Mouse (Mus musculus) embryonic stem cell, embryonic (primary cell): ENCODE measurements around the gene Rnf227.

Experiments used
- CTCF ChIA-PET, 4 experiments: fragments of 300-600 bp in 2 of 4; fragments of 350-600 bp in 2 of 4; sonication (Branson Sonifier 250); formaldehyde crosslinking; loops; one replicate each; lab custom pipeline; 2022; ENCODE audit warnings: inconsistent platforms in 2 of 4; lab: Charles Lee
- POLR2A ChIA-PET, 4 experiments: fragments of 300-600 bp in 2 of 4; fragments of 350-600 bp in 2 of 4; sonication (Branson Sonifier 250); formaldehyde crosslinking; loops; one replicate each; lab custom pipeline; 2022; ENCODE audit warnings: antibody characterized with exemption in 4 of 4, inconsistent platforms in 1 of 4; lab: Charles Lee

Gene Rnf227

DNA sequence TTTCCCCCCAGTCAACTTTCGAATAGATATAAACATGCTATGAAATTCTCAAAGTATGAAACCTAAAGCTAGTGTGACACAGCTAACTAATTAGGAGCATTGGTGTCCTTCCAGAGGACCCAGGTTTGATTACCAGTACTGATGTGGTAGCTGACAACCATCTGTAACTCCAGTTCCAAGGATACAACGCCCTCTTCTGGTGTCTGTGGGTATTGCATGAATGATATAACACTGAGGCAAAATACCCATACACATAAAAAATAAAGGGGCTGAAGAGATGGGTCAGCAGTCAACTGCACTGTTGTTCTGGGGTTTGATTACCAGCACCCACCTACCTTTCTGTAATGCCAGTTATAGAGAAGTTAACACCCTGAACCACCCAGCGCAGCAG is 32.5 kb downstream of the Rnf227 start:
- CTCF ChIA-PET: interaction anchor here in 3 of 4 experiments (0.5 to 2.2 kb wide), 12 partner anchors 9 to 668 kb away, joined by 3 to 8 read pairs (median 4); partner anchors contain the start of genes Cyb5d1 (in 1 of the 3) and Naa38 (in 1 of the 3)

GRCm38 (mm10) chr11:69373223-69373965 is 33.1 kb downstream of the Rnf227 start:
- ChIA-PET POLR2A (interaction anchor here in 3 of 4 experiments (0.8 to 1.8 kb wide), 11 partner anchors 10 to 116 kb away, joined by 3 to 6 read pairs (median 3); partner anchors contain the start of genes Cntrob (in 2 of the 3), Trappc1 (in 2 of the 3), Cyb5d1 (in 1 of the 3) and Naa38 (in 1 of the 3)), CTCF (interaction anchor here in 3 of 4 experiments (0.5 to 2.2 kb wide), 10 partner anchors 10 to 140 kb away, joined by 3 to 8 read pairs (median 5); partner anchors contain the start of genes Cyb5d1 (in 1 of the 3) and Naa38 (in 1 of the 3))

More for the DNA sequence above, 32.5 kb downstream of the Rnf227 start:
- POLR2A ChIA-PET: interaction anchor here in 2 of 4 experiments (0.7 to 1.8 kb wide), 12 partner anchors 8 to 116 kb away, joined by 3 to 6 read pairs (median 3); partner anchors contain the start of genes Cntrob (in 2 of the 2), Trappc1 (in 2 of the 2), Cyb5d1 (in 1 of the 2) and Kcnab3 (in 1 of the 2)

GRCm38 (mm10) chr11:69375646-69376045 is 35.4 kb downstream of the Rnf227 start:
- POLR2A ChIA-PET: interaction anchor here in 3 of 4 experiments (0.5 to 1.4 kb wide), 4 partner anchors 9 to 220 kb away, joined by 3 to 6 read pairs (median 4); partner anchors contain the start of gene Kcnab3 (in 1 of the 3)
- CTCF ChIA-PET: interaction anchor here in 2 of 4 experiments (0.7 to 1.0 kb wide), 2 partner anchors 13 to 138 kb away, joined by 3 to 6 read pairs; no protein-coding TSS in a partner anchor

DNA sequence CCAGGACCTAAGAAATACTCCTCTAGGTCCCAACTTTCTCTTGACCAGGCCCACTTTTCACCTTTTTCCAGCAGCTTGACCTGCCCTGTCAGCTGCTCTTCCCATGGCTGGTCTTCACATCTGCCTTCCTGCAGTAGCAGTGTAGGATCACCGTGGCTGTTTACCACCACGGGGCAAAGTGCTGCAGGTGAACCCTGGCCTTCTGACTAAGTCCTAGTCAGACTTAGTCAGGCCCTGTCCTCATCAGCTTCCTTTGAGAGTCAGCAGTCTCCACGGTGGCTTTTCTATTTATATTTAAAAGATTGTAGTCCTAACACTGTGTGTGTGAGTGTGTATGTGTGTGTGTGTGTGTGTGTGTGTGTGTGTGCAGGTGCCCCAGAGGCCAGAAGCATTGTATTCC is 37.5 kb downstream of the Rnf227 start:
- POLR2A ChIA-PET: interaction anchor here in 1 of 4 experiments (0.6 to 0.8 kb wide), 2 partner anchors 52 to 206 kb away, joined by 3 read pairs; partner anchors contain the start of gene Kcnab3
- CTCF ChIA-PET: interaction anchor here in 3 of 4 experiments (0.6 to 1.2 kb wide), 5 partner anchors 97 to 348 kb away, joined by 3 read pairs; no protein-coding TSS in a partner anchor

DNA sequence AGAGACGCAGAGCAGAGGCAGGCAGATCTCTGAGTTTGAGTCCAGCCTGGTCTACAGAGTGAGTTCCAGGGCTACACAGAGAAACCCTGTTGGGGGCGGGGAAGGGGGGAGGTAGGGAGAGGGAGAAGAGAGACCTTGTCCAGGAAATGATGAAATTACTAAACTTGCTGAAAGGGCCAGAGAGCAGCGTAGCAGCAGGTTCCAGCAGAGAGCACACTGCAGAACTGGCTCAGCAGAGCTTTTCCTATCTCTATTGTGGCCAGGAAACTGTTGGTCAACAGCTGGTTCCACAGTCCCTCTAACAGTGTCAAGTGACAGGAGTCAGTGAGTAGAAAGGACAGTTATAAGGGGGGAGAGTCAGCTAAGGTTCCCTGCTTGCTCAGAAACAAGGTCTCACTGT is 39.3 kb downstream of the Rnf227 start:
- CTCF ChIA-PET: interaction anchor here in 2 of 4 experiments (0.5 to 0.8 kb wide), 4 partner anchors 17 to 130 kb away, joined by 3 read pairs; no protein-coding TSS in a partner anchor
- POLR2A ChIA-PET: interaction anchor here in 2 of 4 experiments (0.7 to 1.4 kb wide), 4 partner anchors 30 to 201 kb away, joined by 3 to 7 read pairs (median 4); partner anchors contain the start of gene Kcnab3 (in 1 of the 2)

DNA sequence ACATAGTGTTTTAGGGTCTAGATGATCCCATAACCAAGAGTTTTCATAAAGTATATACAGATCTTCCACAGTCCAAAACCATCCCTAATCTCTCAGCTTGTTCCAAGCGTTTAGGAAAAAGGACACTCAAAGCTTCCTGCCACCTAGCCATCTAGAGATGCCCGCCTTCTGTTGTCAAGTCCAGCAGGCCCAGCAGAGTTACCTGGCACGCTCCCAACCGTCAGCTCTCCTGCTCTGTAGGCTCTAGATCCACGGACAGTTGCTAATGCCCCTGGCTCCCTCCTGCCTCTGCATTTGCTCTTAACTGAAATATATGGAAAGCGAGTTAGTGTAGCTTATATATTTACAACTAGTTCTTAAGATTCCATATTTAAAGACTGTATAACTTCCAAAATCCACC is 41.1 kb downstream of the Rnf227 start:
- POLR2A ChIA-PET: interaction anchor here in 2 of 4 experiments (0.7 to 1.9 kb wide), 11 partner anchors 9 to 146 kb away, joined by 3 to 8 read pairs (median 4); partner anchors contain the start of genes Cyb5d1 (in 2 of the 2), Cntrob (in 1 of the 2), Naa38 (in 1 of the 2) and Trappc1 (in 1 of the 2)

DNA sequence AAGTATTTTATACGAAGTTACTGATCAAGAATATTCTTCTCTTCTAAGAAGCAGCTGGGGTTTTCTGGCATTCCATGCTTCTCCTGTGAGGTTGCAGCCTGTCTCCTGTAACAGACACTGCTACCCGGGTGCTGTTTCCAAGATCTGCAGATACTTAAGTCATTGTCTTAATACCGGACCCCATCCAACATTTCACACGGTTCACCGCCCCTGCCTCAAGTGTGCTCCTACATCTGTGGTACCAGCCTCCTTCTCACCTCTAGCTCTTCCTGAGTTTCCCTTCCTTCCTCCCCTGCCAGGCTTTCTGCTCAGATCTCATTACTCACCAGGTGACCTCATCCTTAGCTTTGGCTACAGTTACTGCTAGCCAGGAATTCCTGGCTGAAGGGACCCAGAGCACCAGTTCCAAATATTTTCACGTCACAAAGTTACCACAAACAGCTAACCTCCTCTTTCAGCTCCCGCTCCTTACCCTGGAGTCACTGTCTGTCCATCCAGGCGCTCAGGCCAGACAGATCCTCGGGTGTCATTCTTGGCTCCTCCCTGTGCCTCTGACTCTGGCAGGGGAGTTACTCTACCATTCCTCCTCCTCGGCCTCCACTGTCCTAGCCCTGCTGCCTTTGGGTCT is 42.3 kb downstream of the Rnf227 start:
- CTCF ChIA-PET: interaction anchor here in 2 of 4 experiments (0.6 to 2.3 kb wide), 3 partner anchors 34 to 131 kb away, joined by 3 to 7 read pairs (median 6); no protein-coding TSS in a partner anchor
- POLR2A ChIA-PET: interaction anchor here in 3 of 4 experiments (0.5 to 1.9 kb wide), 7 partner anchors 13 to 259 kb away, joined by 3 to 8 read pairs (median 3); partner anchors contain the start of genes Cntrob (in 1 of the 3), Cyb5d1 (in 1 of the 3), Efnb3 (in 1 of the 3) and Trappc1 (in 1 of the 3)

More for the DNA sequence above, 41.1 kb downstream of the Rnf227 start:
- CTCF ChIA-PET: interaction anchor here in 1 of 4 experiments (0.7 to 2.3 kb wide), 2 partner anchors 110 to 112 kb away, joined by 3 to 6 read pairs; no protein-coding TSS in a partner anchor

DNA sequence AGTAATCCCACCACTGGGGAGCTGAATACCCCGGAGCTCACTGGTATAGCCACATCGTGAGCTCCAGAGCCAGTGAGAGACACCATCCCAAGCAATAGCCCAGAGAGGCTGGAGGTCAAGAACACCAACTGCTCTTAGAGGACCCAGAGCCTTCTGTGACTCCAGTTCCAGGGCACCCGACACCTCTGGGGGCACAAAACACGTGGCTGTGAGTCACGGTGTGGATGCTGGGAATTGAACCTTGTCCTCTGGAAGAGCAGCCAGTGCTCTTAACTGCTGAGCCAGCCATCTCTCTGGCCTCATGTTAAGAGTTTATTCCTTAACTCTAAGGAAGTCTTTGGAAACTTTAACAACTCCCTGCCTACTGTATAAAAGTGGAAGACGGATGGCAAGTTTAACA is 44.7 kb downstream of the Rnf227 start:
- ChIA-PET POLR2A (interaction anchor here in 2 of 4 experiments (0.8 to 1.6 kb wide), 3 partner anchors 8 to 150 kb away, joined by 3 read pairs; partner anchors contain the start of gene Cyb5d1 (in 1 of the 2)), CTCF (no interaction called here)

- ChIA-PET CTCF (interaction anchor here in 2 of 4 experiments (0.8 to 1.1 kb wide), 2 partner anchors 15 to 135 kb away, joined by 3 to 4 read pairs; no protein-coding TSS in a partner anchor), POLR2A (interaction anchor here in 1 of 4 experiments (1.3 to 1.4 kb wide), 3 partner anchors 9 to 40 kb away, joined by 3 to 5 read pairs (median 4); partner anchors contain the start of genes Cyb5d1 and Naa38)
Observed at GRCm38 (mm10) chr11:69386758-69387157, 46.5 kb downstream of the Rnf227 start.

- POLR2A ChIA-PET: no interaction called here
- CTCF ChIA-PET: interaction anchor here (0.6 to 1.6 kb wide), 7 partner anchors 15 to 665 kb away, joined by 3 to 9 read pairs (median 4); partner anchors contain the start of gene Asgr1 (in 1 of the 4)
Observed at GRCm38 (mm10) chr11:69388680-69389079, 48.4 kb downstream of the Rnf227 start.

- POLR2A ChIA-PET: interaction anchor here in 1 of 4 experiments (0.6 to 1.4 kb wide), 3 partner anchors 43 to 267 kb away, joined by 3 to 4 read pairs (median 4); partner anchors contain the start of genes Cntrob and Trappc1
- CTCF ChIA-PET: interaction anchor here in 3 of 4 experiments (0.5 to 1.6 kb wide), 6 partner anchors 72 to 224 kb away, joined by 3 to 9 read pairs (median 3); no protein-coding TSS in a partner anchor
Observed at GRCm38 (mm10) chr11:69389531-69390399, 49.5 kb downstream of the Rnf227 start.

- ChIA-PET CTCF (interaction anchor here in 3 of 4 experiments (0.7 to 1.6 kb wide), 4 partner anchors 72 to 122 kb away, joined by 3 to 9 read pairs (median 3); no protein-coding TSS in a partner anchor), POLR2A (interaction anchor here in 2 of 4 experiments (0.6 to 1.4 kb wide), 4 partner anchors 9 to 130 kb away, joined by 3 to 4 read pairs (median 3); partner anchors contain the start of genes Cntrob (in 1 of the 2) and Trappc1 (in 1 of the 2))
Observed at GRCm38 (mm10) chr11:69390400-69391034, 50.3 kb downstream of the Rnf227 start.
